Mouse (Mus musculus) heart, adult 2 months (tissue): Measurements from ENCODE around the gene Ube2j2. TPM values are rescaled to one million over a fixed set of nuclear protein-coding genes. Genes with fewer than 3 reads are reported as not detected.
A peak's percentile ranks its signal among the peaks of the same experiment; 100 is the strongest.

Source experiments
- DNase-seq, 2 experiments: peaks; one replicate each; pipeline ENCODE4 v3.0.0; 2021
- H3K27ac ChIP-seq: fragments of 200-600 bp; 2 replicates; pipeline ENCODE4 v1.8.1; 2022
- H3K27me3 ChIP-seq: fragments of 200-500 bp; 2 replicates; pipeline ENCODE4 v1.6.1; 2012; ENCODE audit warnings: mild to moderate bottlenecking, low read length, inconsistent platforms, mixed read lengths; ENCODE audit not compliant: control insufficient read depth, insufficient read depth
- H3K36me3 ChIP-seq: fragments of 200-500 bp; 2 replicates; pipeline ENCODE4 v1.6.1; 2012; ENCODE audit warnings: low read length, inconsistent platforms; ENCODE audit not compliant: control insufficient read depth, insufficient read depth
- H3K4me1 ChIP-seq: fragments of 200-500 bp; 2 replicates; pipeline ENCODE4 v1.6.1; 2011; ENCODE audit warnings: low read length; ENCODE audit not compliant: control insufficient read depth, insufficient read depth
- H3K4me3 ChIP-seq: fragments of 200-600 bp; 2 replicates; pipeline ENCODE4 v1.8.1; 2022
- H3K79me2 ChIP-seq: fragments of 200-500 bp; replicated peaks from 2 replicates; pipeline ENCODE4 v1.6.1; 2012; ENCODE audit warnings: mild to moderate bottlenecking, inconsistent platforms, low read length, moderate library complexity, mixed read lengths; ENCODE audit not compliant: control insufficient read depth, insufficient read depth
- H3K9ac ChIP-seq: fragments of 200-500 bp; 2 replicates; pipeline ENCODE4 v1.6.1; 2012; ENCODE audit warnings: low read depth, mild to moderate bottlenecking, control low read depth, inconsistent platforms, low read length, mixed read lengths
- CTCF ChIP-seq: fragments of 200-600 bp; IDR thresholded peaks from 2 replicates; pipeline ENCODE4 v1.8.1; 2022; ENCODE audit warnings: antibody characterized with exemption, mild to moderate bottlenecking, moderate library complexity
- EP300 ChIP-seq: fragments of 200-500 bp; IDR thresholded peaks from 2 replicates; pipeline ENCODE4 v1.6.1; 2011; ENCODE audit warnings: low read depth, low read length, control low read depth; ENCODE audit not compliant: insufficient read depth
- POLR2A ChIP-seq: fragments of 200-500 bp; IDR thresholded peaks from 2 replicates; pipeline ENCODE4 v1.6.1; 2011; ENCODE audit warnings: mild to moderate bottlenecking, low read depth, low read length, control low read depth; ENCODE audit not compliant: insufficient read depth
- WGBS: fragments of 180-500 bp; shearing (Covaris S2); methylation state at CpG from one replicate; pipeline ENCODE4 v1.1.7; 2018; 5-methylcytosine and 5-hydroxymethylcytosine counted together
- intact Hi-C: fragments of 180-260 bp; cut with DNase I; formaldehyde crosslinking; loops from one replicate; pipeline ENCODE4 v1.15.1; 2025
- microRNA-seq, 2 experiments: library from miRNA; unstranded; fragments of <30 nt; microRNA quantifications; one replicate each; pipeline ENCODE4 v1.2.0; 2021
- polyA plus RNA-seq: library from polyadenylated mRNA; depleted of rRNA; stranded (reverse); fragments of >200 nt; gene quantifications from 2 replicates; pipeline ENCODE4 v1.2.3, GENCODE M21; 2012; rRNA removed
- total RNA-seq, 2 experiments: library from RNA; stranded (reverse); gene quantifications; 2 replicates each; pipeline ENCODE4 v1.2.3; 2021

Gene Ube2j2
- total and polyA plus RNA-seq, 3 experiments: 29.7 to 56.7 (median 55.8) TPM

DNA sequence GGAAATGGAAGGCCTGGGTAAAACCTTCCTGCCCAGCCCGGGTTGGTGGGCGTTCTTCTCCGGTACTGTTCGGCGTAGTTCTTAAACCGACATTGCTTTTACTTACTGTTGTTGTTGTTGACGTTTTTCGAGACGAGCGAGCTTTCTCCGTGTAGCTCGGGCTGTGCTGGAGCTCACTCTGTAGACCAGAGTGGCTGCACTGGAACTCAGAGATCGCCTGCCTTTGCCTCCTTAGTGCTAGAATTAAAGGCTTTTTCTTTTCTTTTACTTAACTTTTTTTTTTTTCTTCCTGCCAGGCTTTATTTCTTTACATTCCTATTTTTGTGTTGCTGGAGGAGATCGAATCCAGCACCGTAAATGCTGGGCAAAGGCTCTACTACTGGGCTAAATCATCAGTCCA is 50.0 kb downstream of the Ube2j2 start:
- intact Hi-C loops: loop anchor here (5.0 kb wide), 3 partner anchors 39 to 126 kb away; partner anchors contain the start of genes Cptp, Ints11 and Ube2j2

DNA sequence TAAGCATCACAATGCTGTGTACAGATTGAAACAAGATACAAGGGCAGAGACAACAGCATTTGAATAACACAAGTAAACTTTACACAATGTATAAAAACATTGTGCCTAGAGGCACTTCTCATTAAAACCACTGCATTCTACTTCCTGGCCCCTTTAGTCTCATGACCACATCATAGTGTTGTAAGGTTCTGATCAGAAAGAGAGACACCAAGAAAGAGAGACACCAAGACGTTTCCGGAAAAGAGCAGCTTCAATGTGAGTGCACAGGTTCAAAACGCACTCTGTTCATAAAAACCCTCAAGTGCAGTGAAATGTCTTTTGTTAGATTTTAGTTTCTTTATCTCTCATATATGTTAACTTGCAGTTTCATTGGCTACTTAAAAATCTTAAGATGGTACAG is 60.5 kb downstream of the Ube2j2 start:
- no peaks in the 10 kb centered on the region for H3K4me1 ChIP-seq
- H3K36me3 ChIP-seq: no peaks in the 10 kb centered on the region
- H3K27ac ChIP-seq: no peak overlapping the region
- intact Hi-C loops: no loop called here
- H3K4me3 ChIP-seq: no peak overlapping the region
- no peaks in the 10 kb centered on the region for H3K27me3 ChIP-seq
- H3K79me2 ChIP-seq: 0 out of 2 replicates have a peak, but pooled peaks cover 2% of the 10 kb centered on the region
- no peak for DNase-seq
- TF ChIP-seq EP300 (no peak), CTCF (no peak), POLR2A (no peak)
- no peak overlapping the region for H3K9ac ChIP-seq
- WGBS: 93% methylated on average over 3 of the region's 3 CpGs

More for the DNA sequence above, 50.0 kb downstream of the Ube2j2 start:
- WGBS: 2% methylated on average over 15 of the region's 15 CpGs
- Histone ChIP-seq H3K4me3 (peak overlapping the region; percentile 89), H3K9ac (peak overlapping the region; percentile 93), H3K4me1 (peaks cover 8% of the 10 kb centered on the region), H3K36me3 (peaks cover 4% of the 10 kb centered on the region; the same call in 1 of the 2 replicates), H3K27ac (peak overlapping the region; percentile 96), H3K79me2 (peaks cover 5% of the 10 kb centered on the region; the same call in 1 of the 2 replicates), H3K27me3 (no peaks in the 10 kb centered on the region)
- TF ChIP-seq POLR2A (no peak), CTCF (no peak), EP300 (no peak)
- DNase-seq: no peak

GRCm38 (mm10) chr4:156008369-156008768 is 64.7 kb downstream of the Ube2j2 start:
- Histone ChIP-seq H3K27ac (no peak overlapping the region), H3K4me3 (no peak overlapping the region), H3K27me3 (no peaks in the 10 kb centered on the region), H3K36me3 (no peaks in the 10 kb centered on the region), H3K9ac (no peak overlapping the region), H3K79me2 (no peaks in the 10 kb centered on the region), H3K4me1 (no peaks in the 10 kb centered on the region)
- 90% methylated on average over 4 of the region's 4 CpGs for WGBS
- TF ChIP-seq EP300: no peak
- no peak for TF ChIP-seq CTCF
- TF ChIP-seq POLR2A: no peak
- no peak for DNase-seq
- intact Hi-C loops: no loop called here

Small RNA genes within 50 kb of the gene (microRNA-seq; reads per million reads assigned to microRNA genes)
- 0 reads per million in 2 experiments for gene Gm22991

Other genes with a start within 250 kb of the Ube2j2 start
- 1 to 10 TPM; 1.2 to 1.5 TPM for gene Fndc10, start 249.5 kb upstream of the Ube2j2 start, total RNA-seq
- gene Fndc10, start 249.5 kb upstream of the Ube2j2 start, polyA plus RNA-seq: 3.5 and 3.9 TPM in 2 replicates
- gene Ssu72, start 239.0 kb upstream of the Ube2j2 start, total RNA-seq: 10 to 100 TPM; 43.6 to 51.6 TPM
- 51.7 and 60.9 TPM in 2 replicates for gene Ssu72, start 239.0 kb upstream of the Ube2j2 start, polyA plus RNA-seq
- under 1 TPM; 0.26 to 0.32 TPM for gene Tmem240, start 209.0 kb upstream of the Ube2j2 start, total RNA-seq
- 0.33 and 0.59 TPM in 2 replicates for gene Tmem240, start 209.0 kb upstream of the Ube2j2 start, polyA plus RNA-seq
- gene Atad3a, start 182.7 kb upstream of the Ube2j2 start, total RNA-seq: 10 to 100 TPM; 42.3 to 47.7 TPM
- 83.7 and 85.4 TPM in 2 replicates for gene Atad3a, start 182.7 kb upstream of the Ube2j2 start, polyA plus RNA-seq
- gene Vwa1, start 169.1 kb upstream of the Ube2j2 start, total RNA-seq: 1 to 10 TPM; 6.4 to 9.8 TPM
- 14.4 and 21.7 TPM in 2 replicates for gene Vwa1, start 169.1 kb upstream of the Ube2j2 start, polyA plus RNA-seq
- 1 to 10 TPM in 1 of 2 experiments, under 1 TPM in 1; 0.84 to 1.1 TPM for gene Tmem88b, start 158.0 kb upstream of the Ube2j2 start, total RNA-seq
- gene Tmem88b, start 158.0 kb upstream of the Ube2j2 start, polyA plus RNA-seq: 0.96 and 2.0 TPM in 2 replicates
- not detected for gene Ankrd65, start 153.4 kb upstream of the Ube2j2 start, total RNA-seq
- 0.41 TPM in 1 of 2 replicates, not detected in the other for gene Ankrd65, start 153.4 kb upstream of the Ube2j2 start, polyA plus RNA-seq
- gene Mrpl20, start 141.0 kb upstream of the Ube2j2 start, total RNA-seq: 10 to 100 TPM; 69.9 to 77.9 TPM
- gene Mrpl20, start 141.0 kb upstream of the Ube2j2 start, polyA plus RNA-seq: 49.6 and 50.7 TPM in 2 replicates
- gene Ccnl2, start 131.3 kb upstream of the Ube2j2 start, total RNA-seq: 10 to 100 TPM; 26.6 to 27.4 TPM
- 46.0 and 69.4 TPM in 2 replicates for gene Ccnl2, start 131.3 kb upstream of the Ube2j2 start, polyA plus RNA-seq
- gene Aurkaip1, start 112.6 kb upstream of the Ube2j2 start, total RNA-seq: 100 to 1,000 TPM in 1 of 2 experiments, 10 to 100 TPM in 1; 99.2 to 117 TPM
- gene Aurkaip1, start 112.6 kb upstream of the Ube2j2 start, polyA plus RNA-seq: 106 and 125 TPM in 2 replicates
- gene Mxra8, start 104.2 kb upstream of the Ube2j2 start, total RNA-seq: 10 to 100 TPM; 26.7 to 31.9 TPM
- gene Mxra8, start 104.2 kb upstream of the Ube2j2 start, polyA plus RNA-seq: 84.7 and 118 TPM in 2 replicates
- 10 to 100 TPM; 46.3 to 47.3 TPM for gene Dvl1, start 96.4 kb upstream of the Ube2j2 start, total RNA-seq
- 62.7 and 64.7 TPM in 2 replicates for gene Dvl1, start 96.4 kb upstream of the Ube2j2 start, polyA plus RNA-seq
- gene Tas1r3, start 80.5 kb upstream of the Ube2j2 start, total RNA-seq: under 1 TPM; 0.13 to 0.16 TPM
- 0.32 and 0.35 TPM in 2 replicates for gene Tas1r3, start 80.5 kb upstream of the Ube2j2 start, polyA plus RNA-seq
- 1 to 10 TPM; 5.1 to 6.9 TPM for gene Cptp, start 74.4 kb upstream of the Ube2j2 start, total RNA-seq
- gene Cptp, start 74.4 kb upstream of the Ube2j2 start, polyA plus RNA-seq: 8.9 and 12.4 TPM in 2 replicates
- 10 to 100 TPM; 15.3 to 17.4 TPM for gene Ints11, start 74.3 kb upstream of the Ube2j2 start, total RNA-seq
- gene Ints11, start 74.3 kb upstream of the Ube2j2 start, polyA plus RNA-seq: 15.8 and 23.2 TPM in 2 replicates
- gene Pusl1, start 52.0 kb upstream of the Ube2j2 start, total RNA-seq: 10 to 100 TPM in 1 of 2 experiments, 1 to 10 TPM in 1; 9.4 to 10.1 TPM
- 19.9 and 31.3 TPM in 2 replicates for gene Pusl1, start 52.0 kb upstream of the Ube2j2 start, polyA plus RNA-seq
- 10 to 100 TPM in 1 of 2 experiments, 1 to 10 TPM in 1; 9.7 to 11.3 TPM for gene Acap3, start 52.0 kb upstream of the Ube2j2 start, total RNA-seq
- 19.2 and 20.0 TPM in 2 replicates for gene Acap3, start 52.0 kb upstream of the Ube2j2 start, polyA plus RNA-seq
- gene C1qtnf12, start 18.5 kb downstream of the Ube2j2 start, total RNA-seq: 10 to 100 TPM; 16.6 to 17.9 TPM
- 17.2 and 21.8 TPM in 2 replicates for gene C1qtnf12, start 18.5 kb downstream of the Ube2j2 start, polyA plus RNA-seq
- gene B3galt6, start 48.8 kb downstream of the Ube2j2 start, total RNA-seq: 1 to 10 TPM; 2.5 to 3.0 TPM
- 2.7 and 3.6 TPM in 2 replicates for gene B3galt6, start 48.8 kb downstream of the Ube2j2 start, polyA plus RNA-seq
- gene Sdf4, start 49.0 kb downstream of the Ube2j2 start, total RNA-seq: 10 to 100 TPM; 79.2 to 91.0 TPM
- gene Sdf4, start 49.0 kb downstream of the Ube2j2 start, polyA plus RNA-seq: 23.7 and 37.1 TPM in 2 replicates
- gene Tnfrsf4, start 70.0 kb downstream of the Ube2j2 start, total RNA-seq: not detected
- 1.1 and 1.4 TPM in 2 replicates for gene Tnfrsf4, start 70.0 kb downstream of the Ube2j2 start, polyA plus RNA-seq
- under 1 TPM in 1 of 2 experiments, not detected in 1; 0.31 TPM for gene Tnfrsf18, start 82.3 kb downstream of the Ube2j2 start, total RNA-seq
- 0.80 and 0.82 TPM in 2 replicates for gene Tnfrsf18, start 82.3 kb downstream of the Ube2j2 start, polyA plus RNA-seq
- gene Ttll10, start 115.6 kb downstream of the Ube2j2 start, total RNA-seq: not detected
- gene Ttll10, start 115.6 kb downstream of the Ube2j2 start, polyA plus RNA-seq: 0.32 and 1.1 TPM in 2 replicates
- 1 to 10 TPM; 1.7 to 3.5 TPM for gene 9430015G10Rik, start 166.2 kb downstream of the Ube2j2 start, total RNA-seq
- gene 9430015G10Rik, start 166.2 kb downstream of the Ube2j2 start, polyA plus RNA-seq: 5.9 and 7.5 TPM in 2 replicates
- under 1 TPM in 1 of 2 experiments, not detected in 1; 0.07 TPM for gene Rnf223, start 186.7 kb downstream of the Ube2j2 start, total RNA-seq
- 0.09 and 0.14 TPM in 2 replicates for gene Rnf223, start 186.7 kb downstream of the Ube2j2 start, polyA plus RNA-seq